Mouse (Mus musculus) effector memory CD4-positive, alpha-beta T cell, adult 7 months (primary cell): ENCODE results near the gene Tmem139. TPM values are rescaled to one million over a fixed set of nuclear protein-coding genes. Genes with fewer than 3 reads are reported as not detected.

Experiments used
- polyA plus RNA-seq: library from polyadenylated mRNA; unstranded; fragments of 100-300 nt; shearing (Covaris generic); gene quantifications from one replicate; pipeline ENCODE4 v1.2.1, GENCODE M21; 2017

The Tmem139 gene
- polyA plus RNA-seq: not detected

DNA sequence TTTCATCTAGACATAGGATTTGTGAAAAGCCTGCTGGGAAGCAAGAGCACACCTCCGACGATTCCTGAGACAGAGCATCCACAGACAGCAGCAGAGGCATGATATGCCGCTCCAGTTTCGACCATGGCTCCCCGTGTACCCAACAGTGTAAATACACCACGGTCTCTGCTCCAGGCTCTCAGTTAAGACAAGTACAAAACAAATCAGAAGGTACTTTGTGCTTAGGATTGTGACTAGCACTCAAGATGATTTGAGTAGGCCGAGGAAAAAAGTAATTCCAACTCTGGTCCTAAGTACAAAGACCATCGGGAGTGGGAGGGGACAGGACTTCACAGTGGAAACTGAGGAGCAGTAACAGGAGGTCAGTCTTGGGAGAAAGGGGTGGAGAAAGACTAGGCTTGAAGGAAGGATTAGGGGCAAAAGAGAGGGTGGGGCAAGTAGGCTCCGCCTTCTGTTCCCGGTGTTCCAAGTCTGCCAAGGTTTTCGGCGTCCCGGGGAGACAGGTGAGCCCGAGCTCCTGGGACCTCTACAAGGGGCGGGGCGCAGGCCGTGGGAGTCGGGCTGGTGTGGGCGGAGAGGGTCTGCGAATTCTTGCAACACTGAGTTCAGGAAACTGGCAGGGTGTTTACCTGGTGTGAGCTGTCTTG, at the start of gene Tmem139:
TSS of gene Tmem139 (plus strand) at position 447 of the 647 bp plus-strand sequence.

DNA sequence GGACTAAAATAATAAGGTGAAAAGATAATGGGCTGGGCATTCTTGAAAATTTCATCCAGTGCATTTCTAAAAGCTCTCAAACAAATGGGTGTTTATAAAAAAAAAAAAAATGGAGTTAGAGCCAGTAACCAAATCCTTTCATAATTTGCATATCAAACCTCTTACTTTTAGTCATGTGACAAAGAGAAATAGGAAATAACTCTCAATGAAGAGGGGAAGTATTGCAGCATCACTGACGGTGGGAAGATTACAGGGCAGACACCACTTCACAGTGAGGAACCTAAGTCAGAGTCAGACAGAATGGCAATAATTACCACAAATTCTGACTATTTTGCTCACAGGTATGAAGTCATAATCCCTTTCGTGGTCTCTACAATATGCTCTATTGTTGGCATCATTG, 46.7 kb upstream of the Tmem139 start, which contains the start of gene Tas2r144:
TSS of gene Tas2r144 (plus strand) at position 301 of the 400 bp plus-strand sequence.

DNA sequence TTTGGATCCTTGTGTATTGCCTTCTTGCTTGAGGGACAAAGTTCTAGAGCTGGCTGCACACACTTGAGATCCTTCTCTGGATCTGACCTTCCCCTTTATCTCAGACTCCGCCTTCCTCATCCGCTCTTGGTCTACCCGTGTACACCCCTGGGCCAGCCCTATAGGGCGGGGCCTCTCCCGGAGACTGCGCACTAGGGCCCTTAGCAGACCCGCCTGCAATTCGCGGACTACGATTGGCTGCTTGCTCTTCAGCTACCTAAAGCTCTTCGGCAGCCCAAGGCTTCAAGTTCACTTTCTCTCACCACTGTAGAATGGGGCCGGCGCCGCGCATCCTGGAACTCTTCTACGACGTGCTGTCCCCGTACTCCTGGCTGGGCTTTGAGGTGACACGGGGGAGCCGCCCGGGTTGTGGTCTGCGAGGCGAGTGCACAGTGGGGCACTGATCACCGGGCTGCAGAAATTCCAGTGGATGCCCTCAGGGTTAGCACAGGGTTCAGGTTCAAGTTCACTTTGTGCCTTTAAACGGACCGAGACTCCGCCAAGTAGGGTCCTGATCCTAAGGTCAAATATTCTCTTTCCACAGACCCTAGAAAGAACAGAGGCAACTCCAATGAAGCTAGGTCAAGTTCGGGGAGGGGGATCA, 15.9 kb upstream of the Tmem139 start, which contains the start of gene Gstk1:
TSS of gene Gstk1 (plus strand) at position 225 of the 643 bp plus-strand sequence.

DNA sequence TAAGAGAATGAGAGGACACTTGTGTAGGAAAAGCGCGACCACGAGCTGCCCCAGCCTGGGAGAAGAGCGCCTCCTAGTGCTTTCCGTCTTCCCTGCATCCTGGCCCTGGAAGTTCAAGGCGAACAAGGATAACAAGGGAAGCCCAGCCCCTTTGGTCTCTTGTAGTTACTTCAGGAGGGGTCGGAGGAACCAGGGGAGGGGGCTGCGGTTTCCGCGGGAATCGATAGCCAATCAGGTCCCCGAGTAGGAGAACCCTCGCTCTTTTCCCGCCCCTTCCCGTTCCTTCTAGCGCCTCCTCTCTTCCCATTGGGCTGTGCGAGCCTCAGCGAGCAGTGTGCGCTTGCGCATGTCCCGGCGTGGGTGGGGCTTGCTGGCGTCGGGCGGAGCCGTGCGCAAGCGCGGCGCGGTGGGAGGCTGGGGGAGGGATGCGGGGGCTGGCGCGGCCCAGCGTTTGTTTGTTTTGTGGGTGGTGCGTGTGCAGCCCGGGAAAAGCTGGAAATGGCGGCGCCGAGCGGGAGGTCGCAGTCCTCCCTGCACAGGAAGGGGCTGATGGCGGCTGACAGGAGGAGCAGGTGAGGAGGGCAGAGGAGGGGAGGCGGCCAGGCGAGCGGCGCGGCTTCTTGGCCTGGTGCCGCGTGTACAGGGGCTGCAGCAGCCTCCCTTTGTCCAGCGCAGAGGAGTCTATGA, 3.0 kb downstream of the Tmem139 start, which contains the start of gene Casp2:
TSS of gene Casp2 (plus strand) at position 360 of the 687 bp plus-strand sequence.

DNA sequence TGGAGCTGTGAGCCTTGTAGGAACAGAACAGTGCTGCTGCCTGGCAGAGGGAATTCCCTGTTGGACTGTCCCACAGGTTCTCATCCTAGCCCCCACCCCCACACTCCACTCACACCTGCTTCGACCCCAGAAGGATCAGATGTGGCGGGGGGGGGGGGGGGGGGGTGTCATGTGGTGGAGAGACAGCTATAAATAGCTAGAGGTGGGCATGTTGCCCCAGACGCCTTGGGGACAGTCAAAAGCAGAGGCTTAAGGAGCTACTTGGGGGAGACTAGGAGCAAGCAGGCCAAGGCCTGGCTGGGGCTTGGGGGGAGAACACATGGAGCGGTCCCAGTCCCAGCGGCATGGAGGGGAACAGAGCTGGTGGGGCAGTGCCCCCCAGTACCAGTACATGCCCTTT, 24.7 kb downstream of the Tmem139 start, which contains the start of gene Clcn1:
TSS of gene Clcn1 (plus strand) at position 238 of the 400 bp plus-strand sequence.

Other genes starting within 250 kb of the Tmem139 start
- gene Sva, start 223.6 kb upstream of the Tmem139 start, polyA plus RNA-seq: not detected
- gene Tas2r139, start 121.0 kb upstream of the Tmem139 start, polyA plus RNA-seq: not detected
- not detected for gene Tas2r144, start 46.6 kb upstream of the Tmem139 start, polyA plus RNA-seq
- gene Gstk1, start 16.0 kb upstream of the Tmem139 start, polyA plus RNA-seq: 7.2 TPM
- 37.6 TPM for gene Casp2, start 3.0 kb downstream of the Tmem139 start, polyA plus RNA-seq
- gene Clcn1, start 24.7 kb downstream of the Tmem139 start, polyA plus RNA-seq: not detected
- not detected for gene Fam131b, start 62.7 kb downstream of the Tmem139 start, polyA plus RNA-seq
- gene Zyx, start 87.7 kb downstream of the Tmem139 start, polyA plus RNA-seq: 202 TPM
- 0.76 TPM for gene Epha1, start 111.3 kb downstream of the Tmem139 start, polyA plus RNA-seq
- gene Tas2r143, start 138.3 kb downstream of the Tmem139 start, polyA plus RNA-seq: not detected
- not detected for gene Tas2r135, start 143.5 kb downstream of the Tmem139 start, polyA plus RNA-seq
- gene Tas2r126, start 172.6 kb downstream of the Tmem139 start, polyA plus RNA-seq: not detected
- not detected for gene Olfr458, start 203.2 kb downstream of the Tmem139 start, polyA plus RNA-seq
- 0.55 TPM for gene Olfr457, start 214.4 kb downstream of the Tmem139 start, polyA plus RNA-seq
- gene Olfr456, start 225.2 kb downstream of the Tmem139 start, polyA plus RNA-seq: not detected